In the genomic region with DNA sequence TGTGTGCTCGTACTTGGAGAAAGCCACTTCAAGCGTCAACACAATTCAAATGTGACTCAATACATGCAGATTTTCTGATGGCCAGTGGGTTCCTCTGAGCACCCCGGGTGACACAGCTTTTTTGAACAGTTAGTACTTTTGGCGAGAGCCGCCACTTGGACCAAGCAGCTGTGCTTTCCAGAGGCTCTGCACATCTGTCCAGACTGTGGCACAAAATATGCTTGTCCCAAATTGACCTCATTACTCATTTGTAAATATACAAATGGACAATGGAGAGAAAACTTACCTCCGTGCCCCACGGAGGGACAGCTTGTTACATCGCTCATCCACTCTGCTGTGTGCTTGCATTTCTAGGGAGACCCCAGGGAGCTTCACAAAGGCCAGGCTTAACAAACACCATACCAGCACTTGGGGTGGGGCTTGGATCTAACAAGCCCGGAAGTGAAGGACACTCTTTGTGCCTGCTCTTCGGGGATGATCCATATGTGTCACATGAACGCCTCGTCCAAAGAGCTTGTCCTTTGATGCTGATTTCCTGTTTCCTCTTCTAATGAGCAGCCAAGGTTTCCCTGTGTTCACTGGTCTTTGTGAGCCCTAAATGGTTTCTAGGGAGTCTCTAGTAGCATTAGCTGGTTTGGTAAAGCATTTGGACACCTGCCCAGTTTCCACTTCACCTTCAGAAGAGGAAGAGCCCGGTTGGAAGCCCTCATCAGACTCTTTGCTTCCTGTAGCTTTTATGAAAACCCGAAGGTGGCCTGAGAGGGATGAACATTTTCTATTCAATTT, we compare ENCODE assay signal across 14 mouse cellular contexts.
A peak's percentile ranks its signal among the peaks of the same experiment; 100 is the strongest.
DNase-seq lines count a peak whose midpoint lies in the region; ATAC-seq and TF ChIP-seq lines count a peak whose summit lies in the region.
"Had no signal": no experiment of that assay in that cellular context is flagged by ENCODE, and none has a peak within 500 bp of the region (broad histone marks: within the 10 kb centered on the region; RNA-seq: fewer than 3 reads in every experiment).

No protein-coding gene starts in this region.

- no peaks in the 10 kb centered on the region for H3K27me3 ChIP-seq in heart, adult 2 months (ENCODE audit: control insufficient read depth, insufficient read depth, low read length)
- no peaks in the 10 kb centered on the region for H3K27me3 ChIP-seq in heart, embryonic 12.5 days (replicated peaks)
- H3K27me3 ChIP-seq: heart, embryonic 15.5 days; liver, embryonic 12.5 days; neural tube, embryonic 12.5 days had no signal

- TF ChIP-seq POLR2A in heart, adult 2 months (IDR thresholded peaks at IDR 0.05; ENCODE audit: insufficient read depth, low read depth, low read length), result no peak

- H3K4me2 ChIP-seq in heart, embryonic 12.5 days, result no peak overlapping the region
- H3K4me2 ChIP-seq: heart, embryonic 15.5 days; liver, embryonic 12.5 days; neural tube, embryonic 12.5 days had no signal

- no peaks in the 10 kb centered on the region for H3K79me2 ChIP-seq in heart, adult 2 months (replicated peaks; ENCODE audit: control insufficient read depth, insufficient read depth, low read length)

- ATAC-seq in heart, embryonic 12.5 days (ENCODE audit: insufficient number of reproducible peaks, low FRiP score), result no peak
- no peak for ATAC-seq in frontal cortex, adult (ENCODE audit: low TSS enrichment)
- ATAC-seq in granulocyte monocyte progenitor cell, adult 5-6 weeks (replicated peaks; ENCODE audit: poor library complexity, severe bottlenecking), result no peak
- ATAC-seq: liver, embryonic 12.5 days had no signal

- DNase-seq in heart, adult 2 months, result peak; percentile 37 to 46
- peak; percentile 3 for DNase-seq in brain, embryonic 18.5 days (ENCODE audit: low read depth, low spot score)
- peak; percentile 53 to 63 for DNase-seq in heart, adult 9 months (ENCODE audit: low spot score in 2 of 2)
- DNase-seq in lung, postnatal 10 days, result peak; percentile 42
- DNase-seq: kidney, adult 11 months; thymus, postnatal 14 days had no signal

- intact Hi-C loops in heart, adult 2 months (cut with DNase I), result loop anchor here (10.0 kb wide), 1 partner anchor 547 kb away; no protein-coding TSS in a partner anchor

- WGBS in heart, adult 2 months, result 57% methylated on average over 14 of the region's 14 CpGs
- WGBS in heart, embryonic 12.5 days, result 75% methylated on average over 14 of the region's 14 CpGs

- H3K4me3 ChIP-seq in heart, adult 2 months, result no peak overlapping the region
- H3K4me3 ChIP-seq in heart, embryonic 12.5 days, result no peak overlapping the region
- H3K4me3 ChIP-seq: erythroblast, embryonic 14.5 days; heart, embryonic 15.5 days; liver, embryonic 12.5 days; midbrain, embryonic 10.5 days; neural tube, embryonic 12.5 days had no signal

- H3K27ac ChIP-seq in heart, adult 2 months, result no peak overlapping the region
- H3K27ac ChIP-seq in heart, embryonic 12.5 days (ENCODE audit: poor library complexity, severe bottlenecking), result no peak overlapping the region
- H3K27ac ChIP-seq: heart, embryonic 15.5 days; liver, embryonic 12.5 days; midbrain, embryonic 10.5 days; neural tube, embryonic 12.5 days had no signal

- no peak for TF ChIP-seq CTCF in heart, adult 2 months (IDR thresholded peaks at IDR 0.05)

- no peaks in the 10 kb centered on the region for H3K36me3 ChIP-seq in heart, adult 2 months (ENCODE audit: control insufficient read depth, insufficient read depth, low read length)
- H3K36me3 ChIP-seq in heart, embryonic 12.5 days, result no peaks in the 10 kb centered on the region
- H3K36me3 ChIP-seq: heart, embryonic 15.5 days; liver, embryonic 12.5 days; midbrain, embryonic 10.5 days; neural tube, embryonic 12.5 days had no signal

- H3K9ac ChIP-seq in heart, adult 2 months (ENCODE audit: low read depth, low read length), result no peak overlapping the region
- H3K9ac ChIP-seq in heart, embryonic 12.5 days, result no peak overlapping the region
- H3K9ac ChIP-seq: heart, embryonic 15.5 days; liver, embryonic 12.5 days; neural tube, embryonic 12.5 days had no signal

- H3K9me3 ChIP-seq in heart, embryonic 12.5 days (replicated peaks), result no peaks in the 10 kb centered on the region
- H3K9me3 ChIP-seq: heart, embryonic 15.5 days; liver, embryonic 12.5 days; midbrain, embryonic 10.5 days; neural tube, embryonic 12.5 days had no signal

- 0 out of 2 replicates have a peak, but pooled peaks have one; percentile 55 for TF ChIP-seq EP300 in heart, adult 2 months (IDR thresholded peaks at IDR 0.05; ENCODE audit: insufficient read depth, low read depth, low read length)

- peaks cover 2% of the 10 kb centered on the region for H3K4me1 ChIP-seq in heart, adult 2 months (ENCODE audit: control insufficient read depth, insufficient read depth, low read length)
- H3K4me1 ChIP-seq in heart, embryonic 12.5 days (replicated peaks), result no peaks in the 10 kb centered on the region
- H3K4me1 ChIP-seq: heart, embryonic 15.5 days; liver, embryonic 12.5 days; midbrain, embryonic 10.5 days; neural tube, embryonic 12.5 days had no signal

Comparison
In these comparisons a context has a peak if more than half of its experiments do, and no peak if none do; other contexts are left out.
1. DNase-seq: peak in every context shown above with its lines; median percentile 58 in heart, adult 9 months; 42 in lung, postnatal 10 days; 42 in heart, adult 2 months; 3 in brain, embryonic 18.5 days.